Mouse (Mus musculus) olfactory bulb, adult 2 months (tissue): ENCODE measurements around the gene Tecpr1.

Experiments
- CTCF ChIP-seq: fragments of 200-500 bp; IDR thresholded peaks from 2 replicates; pipeline ENCODE4 v1.5.1; 2012; ENCODE audit warnings: low read depth, mild to moderate bottlenecking, low read length, moderate library complexity; ENCODE audit not compliant: insufficient read depth
- POLR2A ChIP-seq: fragments of 200-500 bp; IDR thresholded peaks from 2 replicates; pipeline ENCODE4 v1.6.1; 2012; ENCODE audit warnings: mild to moderate bottlenecking, low read depth, low read length, moderate library complexity; ENCODE audit not compliant: insufficient read depth

DNA sequence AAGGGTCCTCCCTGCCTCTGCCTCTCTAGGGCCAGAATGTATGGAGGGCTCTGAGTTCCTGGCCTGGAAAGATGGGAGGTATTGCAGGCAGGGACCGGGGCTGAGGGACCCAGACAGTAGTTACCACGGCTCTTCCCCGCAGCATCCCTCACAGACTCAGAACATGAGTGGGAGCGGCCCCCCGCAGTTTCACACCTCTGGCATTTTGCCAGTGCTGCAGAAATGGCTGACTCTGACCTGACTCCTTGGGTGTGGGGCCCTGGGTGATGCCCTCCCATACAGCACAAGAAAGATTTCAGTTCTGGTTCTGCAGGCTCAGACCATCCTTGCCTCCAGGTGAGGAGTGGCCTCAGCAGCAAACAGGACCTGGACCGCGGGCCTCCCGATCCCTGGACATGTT is 27.8 kb downstream of the Tecpr1 start:
- no peak for TF ChIP-seq CTCF
- no peak for TF ChIP-seq POLR2A
